Mouse (Mus musculus) spleen, postnatal 14 days (tissue): ENCODE data around the gene Urb2.
"Not testable (repeated sequence)": the region's sequence is repeated elsewhere in the genome, so short reads cannot be mapped to it uniquely, and the experiment has no call there.

Experiments used
- DNase-seq, 2 experiments: peaks; one replicate each; pipeline ENCODE4 v3.0.0; 2021 to 2022; ENCODE audit warnings: low spot score in 2 of 2

The Urb2 gene

DNA sequence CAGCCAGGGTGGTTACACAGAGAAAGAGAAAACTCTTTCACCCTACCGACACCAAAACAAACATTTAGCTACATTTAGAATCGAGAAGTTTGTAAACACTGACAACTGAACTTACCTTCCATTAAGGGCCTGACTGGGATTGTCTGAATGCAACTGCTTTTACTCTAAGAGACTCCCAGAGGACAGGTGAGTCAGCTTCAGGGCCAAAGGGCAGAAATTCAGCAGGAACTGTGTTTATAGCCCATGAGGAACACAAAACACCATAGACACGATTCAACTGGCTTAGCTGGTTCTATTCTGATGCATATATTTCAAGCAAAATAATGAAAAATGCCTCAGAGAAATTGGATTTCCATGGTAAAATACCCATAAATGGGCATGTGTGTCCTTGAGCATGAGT is 6.6 kb upstream of the Urb2 start:
- DNase-seq = no peak

DNA sequence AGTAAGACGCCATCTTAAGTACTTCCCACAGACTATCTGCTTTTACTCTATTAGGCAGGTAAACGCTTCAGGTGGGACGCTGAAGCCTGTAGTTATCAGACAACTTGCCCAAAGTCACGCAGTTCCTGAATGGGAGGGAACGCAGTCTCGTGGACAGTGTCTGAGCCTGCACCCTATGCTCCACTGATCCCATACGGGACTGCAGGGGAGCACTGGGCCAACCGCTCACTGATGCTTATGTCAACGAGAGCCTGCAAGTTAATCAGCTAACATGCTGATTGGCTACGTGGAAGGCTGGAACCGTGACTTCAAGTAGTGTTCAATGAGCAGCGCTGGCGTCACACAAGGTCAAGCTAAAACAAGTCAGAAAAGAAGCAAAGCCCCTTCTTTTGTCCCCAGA is 1.5 kb upstream of the Urb2 start:
- DNase-seq = peak in 1 of 2 experiments; percentile 25

DNA sequence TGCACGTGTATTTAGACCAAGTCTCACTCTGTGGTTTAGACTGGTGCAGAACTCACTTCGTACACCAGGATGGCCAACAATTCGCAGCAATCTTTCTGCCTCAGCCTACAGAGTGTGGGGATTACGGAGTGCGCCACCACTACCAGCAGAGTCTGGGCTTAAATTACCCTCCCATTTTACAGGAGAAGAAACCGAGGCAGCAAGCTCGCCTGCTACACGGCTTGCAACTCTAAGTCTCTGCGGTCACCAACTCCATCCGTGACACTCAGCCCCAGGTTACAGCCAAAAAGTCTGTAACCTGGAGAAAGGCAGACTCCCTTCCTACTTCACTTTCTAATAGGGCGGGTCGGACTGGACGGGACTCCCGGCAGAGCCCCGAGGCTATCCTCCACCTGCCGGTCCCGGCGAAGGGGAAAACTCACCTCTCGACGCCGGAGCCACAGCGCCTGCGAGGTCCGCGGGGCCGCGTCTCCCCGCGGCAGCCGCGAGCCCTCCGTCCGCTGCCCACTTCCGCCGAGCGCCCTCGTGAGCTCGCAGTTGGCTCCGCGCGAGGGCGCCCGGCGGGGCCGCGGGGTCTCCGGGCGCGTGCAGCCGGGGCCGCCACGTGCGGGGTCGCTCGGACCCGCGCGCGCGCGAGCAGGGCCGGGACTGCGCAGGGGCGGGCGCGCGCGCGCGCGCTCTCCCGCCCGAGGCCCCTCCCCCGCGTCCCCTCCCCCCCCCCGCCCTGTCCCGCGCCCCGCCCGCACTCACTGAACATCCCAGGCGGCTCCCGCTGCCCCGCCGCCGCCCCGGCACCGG is 670 bp upstream of the Urb2 start:
- peak; percentile 24 to 39 for DNase-seq

DNA sequence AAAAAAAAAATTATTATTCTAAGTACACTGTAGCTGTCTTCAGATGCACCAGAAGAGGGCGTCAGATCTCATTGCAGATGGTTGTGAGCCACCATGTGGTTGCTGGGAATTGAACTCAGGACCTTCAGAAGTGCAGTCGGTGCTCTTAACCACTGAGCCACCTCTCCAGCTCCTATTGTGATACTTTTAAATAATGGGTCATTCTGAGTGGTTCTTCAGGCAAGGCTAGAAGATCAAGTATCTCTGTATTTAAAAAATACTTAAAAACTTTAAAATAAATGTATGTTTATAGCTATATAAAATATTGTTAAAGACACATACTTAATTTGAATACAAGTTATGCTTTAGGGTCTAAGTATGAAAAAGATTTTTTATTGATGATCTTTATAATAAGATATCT is 5.0 kb downstream of the Urb2 start:
- not testable (repeated sequence) for DNase-seq

DNA sequence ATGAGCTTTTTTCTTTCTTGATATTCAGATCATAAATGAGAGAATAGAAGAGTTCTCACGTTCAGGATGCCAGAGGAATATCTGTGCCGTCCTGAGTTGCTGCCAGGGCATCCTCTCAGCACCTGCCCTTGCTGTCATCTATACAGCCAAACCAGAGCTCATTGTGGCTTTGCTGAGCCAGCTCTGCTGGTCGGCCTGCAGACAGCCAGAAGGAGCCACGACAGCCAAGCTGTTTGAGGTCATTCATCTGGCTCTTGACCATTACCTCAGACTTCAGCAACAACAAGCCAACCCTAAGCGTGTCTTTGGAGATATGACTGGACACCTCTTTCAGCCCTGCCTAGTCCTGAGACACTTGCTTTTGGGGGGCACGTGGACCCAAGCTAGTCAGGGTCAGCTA is 6.5 kb downstream of the Urb2 start:
- DNase-seq = no peak

DNA sequence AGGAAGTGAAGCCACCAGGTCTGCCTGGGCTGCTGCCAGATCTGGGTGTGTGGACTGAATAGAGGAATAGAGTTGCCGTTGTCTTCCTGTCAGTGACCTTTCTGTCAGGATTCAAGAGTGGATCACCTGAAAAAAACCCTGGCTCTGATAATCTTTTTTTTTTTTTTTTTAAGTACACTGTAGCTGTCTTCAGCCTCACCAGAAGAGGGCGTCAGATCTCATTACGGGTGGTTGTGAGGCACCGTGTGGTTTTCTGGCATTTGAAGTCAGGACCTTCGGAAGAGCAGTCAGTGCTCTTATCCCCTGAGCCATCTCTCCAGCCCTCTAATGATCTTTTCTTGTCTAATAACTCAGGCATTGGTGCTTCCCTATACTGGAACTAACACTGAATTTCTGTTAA is 12.1 kb downstream of the Urb2 start:
- DNase-seq = no peak

DNA sequence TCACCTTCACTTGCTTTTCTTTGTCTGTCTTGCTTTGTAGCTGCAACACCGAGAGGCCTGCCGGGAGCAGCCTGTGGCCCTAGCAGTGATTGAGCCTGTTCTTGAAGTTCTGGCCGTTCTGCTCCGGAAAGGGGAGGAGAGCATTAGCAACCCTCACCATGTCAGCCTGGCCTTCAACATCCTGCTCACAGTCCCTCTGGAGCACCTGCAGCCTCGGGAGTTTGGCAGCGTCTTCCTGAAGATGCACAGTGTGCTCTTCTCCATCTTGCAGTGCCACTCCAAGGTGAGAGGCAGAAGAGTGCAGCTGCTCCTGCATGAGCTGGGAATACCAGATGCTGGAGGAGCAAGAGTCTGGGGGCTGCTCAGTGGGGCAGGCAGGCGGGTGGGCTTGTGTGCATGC is 16.8 kb downstream of the Urb2 start:
- no peak for DNase-seq

DNA sequence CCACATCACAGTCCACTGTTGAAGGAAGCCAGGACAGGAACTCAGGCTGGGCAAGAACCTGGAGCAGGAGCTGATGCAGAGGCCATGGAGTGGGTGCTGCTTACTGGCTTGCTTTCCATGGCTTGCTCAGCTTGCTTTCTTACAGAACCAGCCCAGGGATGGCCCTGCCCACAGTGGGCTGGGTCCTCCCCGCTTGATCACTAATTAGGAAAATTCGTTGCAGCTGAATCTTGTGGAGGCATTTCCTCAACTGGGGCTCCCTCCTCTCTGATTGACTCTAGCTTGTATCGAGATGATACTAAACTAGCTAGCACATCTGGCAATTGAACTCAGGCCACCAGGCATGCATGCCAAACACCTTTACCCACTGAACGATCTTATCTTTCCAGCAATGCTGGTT is 18.0 kb downstream of the Urb2 start:
- no peak for DNase-seq

DNA sequence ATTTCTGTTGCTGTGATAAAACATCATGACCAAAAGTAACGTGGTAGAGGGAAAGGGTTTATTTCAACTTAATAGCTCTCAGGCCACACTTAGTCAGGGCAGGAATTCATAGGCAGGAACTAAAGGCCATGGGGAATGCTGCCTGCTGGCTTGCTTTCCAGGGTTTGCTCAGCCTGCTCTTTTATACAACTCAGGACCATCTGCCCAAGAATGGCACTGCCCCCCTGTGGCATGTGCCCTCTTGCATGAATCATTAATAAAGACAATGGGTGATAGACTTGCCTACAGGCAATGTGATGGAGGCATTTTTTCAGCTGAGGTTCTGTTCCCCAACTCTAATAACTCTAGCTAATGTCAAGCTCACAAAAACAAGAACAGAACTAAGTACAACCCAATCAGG is 20.9 kb downstream of the Urb2 start:
- DNase-seq = no peak

DNA sequence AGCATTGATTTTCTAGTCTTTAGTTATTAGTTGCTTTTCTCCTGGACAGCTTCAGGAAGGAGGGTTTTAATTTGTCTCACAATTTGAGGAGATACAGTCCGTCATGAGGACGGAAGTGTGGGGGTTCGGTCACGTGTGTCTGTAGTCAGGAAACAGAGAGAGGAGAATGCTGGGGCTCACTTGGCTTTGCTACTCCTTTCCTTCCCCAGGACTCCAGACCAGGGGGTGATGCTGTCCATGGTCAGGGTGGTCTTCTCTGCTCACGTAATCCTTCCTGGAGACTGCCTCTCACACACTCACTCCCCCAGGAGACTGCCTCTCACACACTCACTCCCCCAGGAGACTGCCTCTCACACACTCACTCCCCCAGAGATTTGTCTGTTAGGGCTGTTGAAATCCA is 23.1 kb downstream of the Urb2 start:
- DNase-seq = no peak

DNA sequence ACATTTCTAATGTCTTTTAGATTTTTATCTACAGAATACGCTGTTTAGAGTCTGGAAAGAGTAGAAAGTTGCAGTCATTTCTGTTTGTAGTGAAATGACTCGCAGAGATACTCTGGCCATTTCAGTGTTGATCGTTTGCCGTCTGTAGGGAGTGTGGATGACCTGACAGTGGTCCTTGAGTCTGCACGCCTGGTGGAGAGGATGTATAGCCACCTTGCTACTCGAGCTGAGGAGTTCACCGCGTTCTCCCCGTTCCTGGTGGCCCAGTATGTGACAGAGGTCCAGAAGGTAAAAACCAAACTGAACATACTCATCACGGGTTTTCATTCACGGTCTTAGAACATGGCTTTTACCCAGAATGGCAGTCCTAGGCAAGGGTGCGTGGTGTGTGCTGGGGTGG is 23.6 kb downstream of the Urb2 start:
- no peak for DNase-seq

DNA sequence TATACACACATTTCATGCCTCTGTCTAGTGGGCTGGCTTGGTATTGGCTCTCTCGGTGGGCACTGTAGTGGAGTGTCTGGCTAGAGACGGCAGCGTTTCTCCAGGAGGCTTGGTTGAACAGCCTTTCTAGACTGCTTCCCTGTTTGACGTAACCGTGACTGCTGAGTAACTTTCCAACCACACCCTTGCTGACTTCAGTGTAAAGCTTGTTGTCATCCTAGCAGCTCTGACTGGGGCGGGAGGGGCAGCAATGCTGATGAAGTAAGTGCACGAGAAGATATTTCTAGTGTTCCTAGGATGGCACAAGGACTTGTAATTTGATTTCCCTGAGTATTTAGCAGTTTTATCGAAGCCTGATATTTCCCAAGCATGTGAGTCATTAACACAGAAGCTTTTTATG is 24.5 kb downstream of the Urb2 start:
- DNase-seq = no peak

DNA sequence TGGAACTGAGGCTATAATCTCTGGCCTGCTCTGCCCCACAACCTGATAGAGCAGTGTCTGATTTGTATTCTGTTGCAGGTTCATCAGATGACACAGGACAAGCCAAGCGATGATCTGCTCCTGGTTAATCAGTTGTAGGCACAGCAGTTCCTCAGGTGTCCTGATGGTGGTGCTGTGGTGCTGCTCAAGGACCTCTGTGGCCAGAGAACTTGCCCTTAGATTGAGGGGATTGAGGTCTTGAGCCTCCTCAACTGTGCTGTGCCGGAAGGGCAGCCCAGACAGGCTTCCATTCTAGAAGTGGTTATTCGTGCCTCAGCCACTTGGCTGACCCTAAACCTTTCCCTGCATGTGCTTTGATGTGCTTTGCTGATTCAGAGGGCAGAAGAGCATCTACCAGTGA is 30.8 kb downstream of the Urb2 start:
- peak; percentile 32 to 61 for DNase-seq

DNA sequence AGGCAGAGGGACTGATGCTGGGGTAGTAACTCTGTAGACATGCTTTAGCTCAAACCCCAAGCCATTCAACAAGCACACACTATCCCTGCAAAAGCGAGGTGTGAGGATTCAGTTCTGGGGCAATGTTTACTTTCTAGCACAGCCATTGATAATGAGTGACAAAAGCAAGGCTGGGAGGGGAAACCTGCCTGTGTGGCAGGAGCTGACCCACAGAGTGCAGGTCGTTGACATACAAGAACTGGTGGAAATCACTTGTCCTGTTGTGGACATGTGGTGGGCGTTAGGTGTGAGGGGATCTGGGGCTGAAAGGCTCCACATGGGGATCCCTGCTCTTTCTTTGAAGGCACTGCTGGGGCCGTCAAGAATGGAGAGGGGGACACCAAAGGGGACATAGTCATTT is 31.3 kb downstream of the Urb2 start:
- no peak for DNase-seq

DNA sequence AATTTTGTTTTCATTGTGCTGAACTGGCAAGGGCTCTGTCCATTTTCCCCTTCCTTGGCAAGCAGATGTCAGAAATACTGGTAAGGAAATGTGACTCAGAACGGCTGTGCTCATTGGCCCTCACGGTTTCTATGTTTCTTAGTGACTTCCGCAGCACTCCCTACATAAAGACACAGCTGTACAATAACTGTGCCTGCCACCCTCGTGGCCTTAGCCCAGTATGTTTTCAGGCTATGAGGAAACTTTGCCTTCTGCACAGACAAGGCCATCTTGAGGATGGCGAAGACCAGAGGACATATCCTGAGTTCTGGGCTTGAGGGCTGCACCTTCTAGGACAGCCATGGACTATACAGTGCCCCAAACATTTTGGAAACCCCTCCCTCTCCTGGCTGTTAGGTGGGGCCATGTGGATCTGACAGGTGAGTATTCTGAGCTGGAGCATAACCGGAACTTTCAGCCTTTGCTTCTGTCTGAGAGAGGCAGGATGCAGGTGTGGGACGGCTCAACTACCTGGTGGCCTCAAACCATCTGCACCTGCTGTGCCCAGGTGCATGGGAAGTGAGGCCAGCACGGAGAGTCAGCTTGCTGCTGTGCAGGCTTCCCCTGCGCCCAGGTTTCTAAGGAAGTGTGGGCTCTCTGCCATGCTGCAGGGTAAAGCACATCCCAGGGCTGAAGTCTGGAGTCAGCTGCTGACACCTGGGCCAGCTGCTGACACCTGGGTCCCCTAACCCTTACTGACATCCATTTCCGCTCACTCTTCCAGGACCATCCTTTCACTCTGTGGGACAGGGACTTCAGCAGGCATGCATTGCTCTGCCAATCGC is 35.7 kb downstream of the Urb2 start:
- DNase-seq = no peak

DNA sequence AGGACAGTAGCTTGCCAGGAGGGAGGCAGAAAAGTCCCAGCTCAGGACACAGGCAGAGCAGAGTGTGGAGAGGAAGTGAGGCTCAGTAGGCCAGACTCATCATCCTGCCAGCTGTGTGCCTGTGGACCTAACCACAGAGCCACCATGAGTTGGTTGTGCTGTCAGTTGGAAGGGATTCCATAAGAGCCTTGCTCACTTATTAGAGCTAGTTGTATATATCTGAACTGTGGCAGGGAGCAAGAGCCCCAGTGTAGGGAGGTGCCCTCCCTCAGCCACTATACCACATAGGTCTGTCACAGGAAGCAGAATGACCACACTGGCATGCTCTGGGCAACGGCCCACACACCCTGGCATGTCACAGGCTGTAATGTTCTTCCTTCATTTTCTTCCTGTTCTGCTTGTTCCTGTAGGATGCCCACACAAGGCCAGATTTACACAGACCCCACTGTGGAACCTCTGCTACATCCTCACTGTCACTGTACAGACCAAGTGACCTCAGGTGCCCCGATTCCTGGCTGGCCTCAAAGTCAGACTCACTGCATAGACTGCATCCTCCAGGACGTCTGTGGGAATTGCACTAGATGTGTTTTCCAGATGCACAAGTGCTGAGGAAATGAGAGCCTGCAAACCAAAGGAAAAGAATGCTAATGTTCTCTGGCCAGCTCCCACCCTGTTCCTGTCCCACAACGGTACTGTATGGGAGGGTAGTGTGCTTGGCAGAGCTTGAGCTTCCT is 45.2 kb downstream of the Urb2 start:
- DNase-seq = no peak

DNA sequence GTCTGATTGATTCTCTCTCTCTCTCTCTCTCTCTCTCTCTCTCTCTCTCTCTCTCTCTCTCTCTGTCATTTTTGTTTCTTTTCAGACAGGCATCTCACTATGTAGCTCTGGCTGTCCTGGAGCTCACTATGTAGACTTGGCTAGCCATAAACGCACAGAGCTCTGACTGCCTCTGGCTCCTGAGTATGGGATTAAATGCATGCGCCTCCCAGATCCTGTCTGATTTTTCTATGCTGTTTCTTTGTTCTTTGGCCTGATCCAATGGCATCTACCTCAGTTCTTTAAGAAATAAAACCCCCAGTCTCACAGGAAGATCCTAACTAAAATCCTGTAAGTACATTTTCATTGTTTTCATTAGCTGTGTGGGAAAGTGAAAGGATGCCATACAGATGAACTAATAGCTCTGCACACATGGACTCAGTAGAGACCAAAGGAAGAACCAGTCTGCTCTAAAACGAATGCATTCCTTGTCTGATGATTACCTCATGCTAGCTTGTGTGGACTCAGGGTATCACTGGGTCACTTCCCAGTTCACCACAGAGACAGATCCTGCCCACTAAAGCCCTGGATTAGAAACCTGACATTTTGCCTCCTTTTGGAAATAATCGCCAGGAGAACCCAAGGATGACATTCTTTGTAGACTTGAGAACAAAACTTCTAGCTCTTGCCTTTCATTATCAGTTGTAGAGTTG is 45.9 kb downstream of the Urb2 start:
- DNase-seq = no peak

DNA sequence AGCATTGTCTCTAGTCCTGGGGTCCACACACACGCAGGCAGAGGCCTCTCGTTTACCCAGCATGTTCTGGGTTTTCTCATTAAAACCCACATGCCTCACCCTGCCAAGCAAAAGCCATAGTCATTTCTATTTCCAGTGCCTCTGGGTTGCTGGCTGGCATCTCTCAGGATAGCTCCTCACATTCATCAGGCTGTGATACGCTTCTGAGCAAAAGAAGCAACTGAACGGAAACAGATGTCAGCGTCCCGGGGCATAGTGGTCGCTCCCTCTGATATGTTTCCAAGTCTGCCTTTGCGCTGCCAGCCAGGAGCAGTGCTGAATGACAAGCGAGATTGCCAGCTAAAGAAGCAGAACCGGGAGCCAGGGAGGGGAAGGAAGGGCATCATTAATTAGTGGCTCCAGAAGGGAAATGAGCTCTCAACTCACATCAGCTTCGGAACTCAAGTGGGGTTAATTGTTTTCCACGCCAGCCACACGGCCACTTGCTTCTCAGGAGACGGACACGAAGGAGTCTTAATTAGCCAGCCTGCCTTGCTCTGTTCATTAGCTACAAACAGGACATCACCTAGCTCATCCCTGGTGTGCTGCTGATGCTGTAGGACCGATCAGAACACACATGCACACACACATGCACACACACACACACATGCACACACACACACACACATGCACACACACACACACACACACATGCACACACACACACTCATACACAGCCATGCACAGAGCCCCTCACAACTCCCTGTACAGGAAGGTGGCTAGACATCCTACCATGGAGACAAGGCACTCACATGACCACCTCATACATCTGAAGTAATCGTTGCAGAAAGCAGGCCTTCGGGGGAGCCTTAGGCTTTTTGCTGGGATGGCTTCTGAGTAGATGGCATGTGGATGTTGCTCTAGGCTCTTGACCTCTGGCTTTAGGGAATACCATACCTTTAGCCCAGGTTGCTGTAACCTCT is 49.3 kb downstream of the Urb2 start:
- no peak for DNase-seq

DNA sequence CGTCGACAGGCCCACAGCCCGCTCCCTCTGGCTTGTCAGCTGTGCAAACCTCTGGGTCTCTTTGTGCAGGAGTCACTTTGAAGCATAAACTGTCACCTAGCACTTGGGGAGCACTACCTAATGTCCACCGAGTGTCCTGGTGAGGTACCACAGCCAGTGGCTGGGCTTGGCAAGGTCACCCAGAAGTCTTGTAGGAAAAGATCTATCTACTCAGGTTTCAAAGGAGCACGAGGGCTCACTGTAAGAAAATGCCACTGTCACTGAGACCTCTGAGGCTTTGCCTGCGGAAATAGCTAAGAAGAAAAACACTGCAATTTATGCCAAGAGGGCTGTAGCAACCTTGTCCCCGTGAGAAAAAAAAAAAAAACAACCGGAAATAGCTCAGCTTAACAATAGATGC is 54.7 kb downstream of the Urb2 start:
- no peak for DNase-seq

DNA sequence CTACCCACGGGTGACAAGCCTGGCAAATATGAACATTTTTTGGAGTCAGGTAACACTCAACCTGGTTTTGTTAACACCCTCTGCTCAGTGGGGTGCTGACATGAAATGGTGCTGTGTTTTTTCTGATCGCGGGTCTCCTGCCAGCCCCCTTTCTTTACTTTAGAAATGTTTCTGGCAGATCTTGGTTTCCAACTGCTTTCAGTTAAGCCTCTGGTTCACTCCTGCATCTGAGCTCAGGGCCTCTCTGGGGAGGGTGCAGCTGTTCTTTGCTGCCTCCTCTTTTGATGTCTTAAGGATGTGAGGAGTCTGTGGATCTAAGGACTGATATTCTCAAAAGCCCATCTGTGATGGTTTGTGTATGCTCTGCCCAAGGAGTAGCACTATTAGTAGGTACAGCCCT is 55.1 kb downstream of the Urb2 start:
- no peak for DNase-seq

DNA sequence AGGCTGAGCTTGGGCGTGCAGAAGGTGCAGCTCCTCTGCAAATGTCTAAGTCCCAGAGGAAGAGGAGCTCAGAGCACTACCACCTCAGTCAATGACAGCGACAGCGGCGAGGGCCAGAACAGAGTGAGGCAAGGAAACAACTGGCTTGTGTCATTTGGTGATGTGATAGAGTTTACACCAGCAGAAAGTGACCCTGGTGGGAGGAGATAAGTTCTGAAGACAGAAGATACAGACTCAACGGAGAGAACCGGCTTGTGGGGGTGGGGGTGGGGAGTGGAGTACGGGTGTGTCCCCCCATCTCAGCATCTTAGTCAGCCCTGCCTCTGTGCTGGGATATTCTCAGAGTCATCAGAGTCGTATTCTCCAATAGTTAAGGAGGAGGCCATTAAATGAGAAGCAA is 56.1 kb downstream of the Urb2 start:
- DNase-seq = no peak
